Mouse (Mus musculus): ENCODE data around the gene Tbc1d12.

DNA sequence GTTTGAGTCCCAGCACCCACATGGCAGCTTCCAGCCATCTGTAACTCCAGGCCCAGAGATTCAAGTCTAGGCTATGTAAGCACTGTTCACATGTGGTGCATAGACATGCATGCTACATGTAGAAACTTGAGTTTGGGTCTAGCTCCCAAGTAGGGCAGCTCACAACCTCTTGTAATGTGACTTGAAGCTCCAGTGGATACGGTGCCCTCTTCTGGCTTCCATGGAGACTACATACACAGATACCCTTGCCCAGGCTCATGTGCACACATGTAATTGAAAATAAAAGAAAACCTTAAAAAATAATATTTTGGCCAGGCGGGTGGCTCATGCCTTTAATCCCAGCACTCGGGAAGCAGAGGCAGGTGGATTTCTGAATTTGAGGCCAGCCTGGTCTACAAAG, 21.8 kb downstream of the Tbc1d12 start:
- no peak for TF ChIP-seq CTCF (IDR thresholded peaks at IDR 0.05; ENCODE audit: borderline replicate concordance, extremely low read depth, insufficient read depth, insufficient read length)
- no peak for TF ChIP-seq POLR2A (IDR thresholded peaks at IDR 0.05; ENCODE audit: borderline replicate concordance, extremely low read depth, insufficient read depth, insufficient read length, poor library complexity, severe bottlenecking)

Data from brain, embryonic 14.5 days (tissue).